Mouse (Mus musculus): ENCODE data around the gene Calcb. TPM values are rescaled to one million over a fixed set of nuclear protein-coding genes. Genes with fewer than 3 reads are reported as not detected.

Gene Calcb
- polyA plus RNA-seq (2015; fragmentation: Illumina TruSeq; extraction: RNeasy Lipid Tissue Mini Kit (QIAGEN cat#74804); ENCODE audit: insufficient read depth, low replicate concordance), result not detected

DNA sequence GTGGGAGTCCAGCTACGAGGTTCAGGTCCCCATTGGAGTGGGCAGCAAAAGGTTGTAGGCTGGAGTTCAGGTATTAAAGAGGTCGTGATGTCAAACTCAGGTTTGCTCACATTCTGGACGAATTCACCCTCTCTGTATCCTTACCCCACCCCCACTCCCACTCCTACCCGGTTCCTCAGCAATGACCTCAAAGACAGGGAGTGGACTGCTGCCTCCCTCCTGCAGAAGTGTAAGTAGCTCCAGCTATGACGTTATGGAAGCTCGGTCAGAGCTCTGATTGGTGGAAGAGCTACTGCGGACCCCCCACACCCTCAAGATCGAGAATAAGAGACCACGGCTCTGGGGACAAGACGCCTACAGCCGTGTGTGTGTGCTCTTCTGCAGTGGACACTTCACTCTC is at the start of gene Calcb:
TSS of gene Calcb (plus strand) at position 344 of the 400 bp plus-strand sequence.

DNA sequence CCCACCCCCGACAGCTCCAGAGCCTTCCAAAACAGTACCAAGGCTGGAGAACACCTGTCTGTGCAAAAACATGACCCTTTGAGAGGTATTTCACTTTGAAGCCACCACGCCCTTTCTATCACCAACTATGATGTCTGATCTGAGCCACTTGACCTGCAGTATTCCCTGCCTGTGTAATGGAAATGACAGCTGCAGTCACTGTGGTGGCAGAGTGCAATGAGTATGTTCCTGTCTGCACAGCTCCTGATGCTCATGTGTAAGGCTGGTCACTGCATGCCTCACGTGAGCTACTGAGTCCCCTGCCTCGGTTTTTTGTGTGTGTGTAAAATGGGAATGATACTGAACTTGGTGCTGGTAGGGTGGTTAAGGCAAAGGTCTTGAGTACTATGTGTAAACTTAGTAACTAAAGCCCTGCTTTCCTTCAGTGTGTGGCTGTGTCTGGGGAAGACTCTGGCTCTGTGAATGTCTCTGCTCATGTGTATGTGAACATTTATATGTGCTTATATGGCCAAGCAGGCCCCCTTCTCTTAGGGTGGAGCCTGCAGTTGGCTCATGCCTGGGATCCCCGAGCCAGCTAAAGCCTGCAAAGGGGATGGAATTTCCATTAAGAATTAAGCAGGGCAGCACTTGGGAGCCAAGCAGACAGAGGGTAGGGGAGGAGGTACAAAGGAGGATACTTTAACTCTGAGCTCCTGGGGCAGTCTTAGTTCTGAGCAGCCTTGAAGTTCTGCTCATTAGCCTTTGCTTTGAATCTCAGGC is 24.8 kb downstream of the Calcb start, which contains the start of gene Insc:
TSS of gene Insc (plus strand) at position 673 of the 759 bp plus-strand sequence.

Other genes starting within 250 kb of the Calcb start
- gene Cyp2r1, start 155.7 kb upstream of the Calcb start, polyA plus RNA-seq (2015; fragmentation: Illumina TruSeq; extraction: RNeasy Lipid Tissue Mini Kit (QIAGEN cat#74804); ENCODE audit: insufficient read depth, low replicate concordance), result 7.7 TPM
- not detected for gene Calca, start 82.3 kb upstream of the Calcb start, polyA plus RNA-seq (2015; fragmentation: Illumina TruSeq; extraction: RNeasy Lipid Tissue Mini Kit (QIAGEN cat#74804); ENCODE audit: insufficient read depth, low replicate concordance)
- not detected for gene Insc, start 25.1 kb downstream of the Calcb start, polyA plus RNA-seq (2015; fragmentation: Illumina TruSeq; extraction: RNeasy Lipid Tissue Mini Kit (QIAGEN cat#74804); ENCODE audit: insufficient read depth, low replicate concordance)